Mouse (Mus musculus): ENCODE results near the gene Akna. TPM values are rescaled to one million over a fixed set of nuclear protein-coding genes. Genes with fewer than 3 reads are reported as not detected.

Akna gene
- polyA plus RNA-seq, 1 experiment from 2014 or later, result 1.9 TPM

Other genes with a start within 250 kb of the Akna start
- gene Ambp, start 248.6 kb downstream of the Akna start, polyA plus RNA-seq (2014; fragmentation: Nextera tagmentation; extraction: Ambion mirVana), result 0.16 TPM in 1 of 2 replicates, not detected in the other
- gene Kif12, start 231.2 kb downstream of the Akna start, polyA plus RNA-seq (2014; fragmentation: Nextera tagmentation; extraction: Ambion mirVana), result 0.11 and 0.23 TPM in 2 replicates
- gene Col27a1, start 189.3 kb downstream of the Akna start, polyA plus RNA-seq (2014; fragmentation: Nextera tagmentation; extraction: Ambion mirVana), result 3.0 and 4.2 TPM in 2 replicates
- not detected in 2 replicates for gene Orm1, start 58.8 kb downstream of the Akna start, polyA plus RNA-seq (2014; fragmentation: Nextera tagmentation; extraction: Ambion mirVana)
- gene Orm3, start 47.2 kb downstream of the Akna start, polyA plus RNA-seq (2014; fragmentation: Nextera tagmentation; extraction: Ambion mirVana), result not detected in 2 replicates
- not detected in 2 replicates for gene Orm2, start 40.9 kb downstream of the Akna start, polyA plus RNA-seq (2014; fragmentation: Nextera tagmentation; extraction: Ambion mirVana)
- gene Whrn, start 92.6 kb upstream of the Akna start, polyA plus RNA-seq (2014; fragmentation: Nextera tagmentation; extraction: Ambion mirVana), result 2.1 and 3.1 TPM in 2 replicates
- gene Atp6v1g1, start 141.4 kb upstream of the Akna start, polyA plus RNA-seq (2014; fragmentation: Nextera tagmentation; extraction: Ambion mirVana), result 213 and 216 TPM in 2 replicates
- gene Tmem268, start 155.4 kb upstream of the Akna start, polyA plus RNA-seq (2014; fragmentation: Nextera tagmentation; extraction: Ambion mirVana), result 3.5 and 5.6 TPM in 2 replicates
- not detected in 2 replicates for gene Gm11213, start 201.9 kb upstream of the Akna start, polyA plus RNA-seq (2014; fragmentation: Nextera tagmentation; extraction: Ambion mirVana)
- not detected in 2 replicates for gene Tex48, start 219.1 kb upstream of the Akna start, polyA plus RNA-seq (2014; fragmentation: Nextera tagmentation; extraction: Ambion mirVana)

Measured in heart, embryonic 14.5 days (tissue).